Mouse (Mus musculus) lung, adult 2 months (tissue): ENCODE results near the gene Clybl. TPM values are rescaled to one million over a fixed set of nuclear protein-coding genes. Genes with fewer than 3 reads are reported as not detected.

ENCODE experiments used
- DNase-seq: peaks from one replicate; pipeline ENCODE4 v3.0.0; 2022
- H3K4me1 ChIP-seq: fragments of 200-500 bp; 2 replicates; pipeline ENCODE4 v1.6.1; 2011; ENCODE audit warnings: low read length; ENCODE audit not compliant: control insufficient read depth, insufficient read depth
- H3K4me3 ChIP-seq: fragments of 200-500 bp; replicated peaks from 2 replicates; pipeline ENCODE3; 2011; ENCODE audit warnings: low read depth, mild to moderate bottlenecking, control low read depth, low read length; ENCODE audit errors: extremely low read depth
- CTCF ChIP-seq: fragments of 200-500 bp; IDR thresholded peaks from 2 replicates; pipeline ENCODE4 v1.5.1; 2011; ENCODE audit warnings: mild to moderate bottlenecking, low read length, control low read depth; ENCODE audit not compliant: insufficient read depth
- POLR2A ChIP-seq: fragments of 200-500 bp; IDR thresholded peaks from 2 replicates; pipeline ENCODE4 v1.6.1; 2011; ENCODE audit warnings: low read depth, mild to moderate bottlenecking, control low read depth, low read length, borderline replicate concordance; ENCODE audit errors: extremely low read depth
- WGBS: fragments of 180-500 bp; shearing (Covaris S2); methylation state at CpG from one replicate; pipeline ENCODE4 v1.1.7; 2018; 5-methylcytosine and 5-hydroxymethylcytosine counted together
- polyA plus RNA-seq: library from polyadenylated mRNA; depleted of rRNA; stranded (reverse); fragments of >200 nt; gene quantifications from 2 replicates; pipeline ENCODE4 v1.2.3, GENCODE M21; 2012

Clybl gene
- polyA plus RNA-seq, 1 experiment, result 5.8 TPM

- Histone ChIP-seq H3K4me1 (no peaks in the 10 kb centered on the region), H3K4me3 (no peak overlapping the region)
- TF ChIP-seq POLR2A, result no peak
- no peak for TF ChIP-seq CTCF
- DNase-seq, result no peak
- WGBS, result 55% methylated on average over 14 of the region's 14 CpGs
These were observed 49.1 kb downstream of the Clybl start for GRCm38 (mm10) chr14:122230621-122231025.

DNA sequence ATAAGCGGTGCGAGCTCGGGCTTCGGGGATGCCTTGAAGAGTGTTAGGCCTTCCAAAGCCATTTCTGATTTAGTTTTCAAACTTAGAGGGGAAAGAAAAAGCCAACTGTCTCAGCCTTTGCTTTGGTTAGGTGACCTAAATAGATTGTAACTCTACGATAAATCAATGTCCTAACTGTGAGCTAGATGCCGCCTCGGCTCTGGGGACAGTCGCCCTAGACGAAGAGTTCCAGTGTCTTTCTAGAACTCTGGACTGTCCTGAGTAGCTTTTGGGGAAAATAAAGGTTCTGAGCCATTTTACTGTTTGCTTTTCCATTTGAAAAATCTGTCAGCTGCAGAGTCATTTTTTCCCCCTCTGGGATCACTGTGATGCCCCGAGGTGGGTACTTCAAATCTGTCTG is 49.6 kb downstream of the Clybl start:
- 85% methylated on average over 10 of the region's 10 CpGs for WGBS
- Histone ChIP-seq H3K4me1 (no peaks in the 10 kb centered on the region), H3K4me3 (no peak overlapping the region)
- no peak for TF ChIP-seq CTCF
- no peak for TF ChIP-seq POLR2A
- DNase-seq, result no peak

GRCm38 (mm10) chr14:122233212-122233714 is 51.8 kb downstream of the Clybl start:
- Histone ChIP-seq H3K4me1 (no peaks in the 10 kb centered on the region), H3K4me3 (no peak overlapping the region)
- TF ChIP-seq CTCF (no peak), POLR2A (no peak)
- WGBS, result 75% methylated on average over 19 of the region's 19 CpGs
- no peak for DNase-seq

DNA sequence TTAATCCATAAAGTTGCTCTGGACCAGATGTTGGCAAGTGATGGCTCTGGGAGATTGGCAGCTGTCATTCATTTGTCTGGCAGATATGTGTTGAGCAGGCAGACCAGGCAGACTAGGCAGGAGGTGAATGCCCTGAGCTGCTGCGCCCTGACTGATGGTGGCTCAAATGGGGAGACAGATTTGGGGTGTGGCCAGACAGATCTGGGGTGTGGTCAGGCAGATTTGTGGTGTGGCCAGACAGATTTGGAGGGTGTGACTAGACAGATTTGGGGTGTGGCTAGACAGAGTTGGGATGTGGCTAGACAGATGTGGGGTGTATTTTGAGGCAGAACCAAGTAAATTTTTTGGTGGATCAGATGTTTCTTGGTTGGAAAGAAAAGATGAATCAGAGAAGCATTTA is 62.4 kb downstream of the Clybl start:
- H3K4me1 ChIP-seq, result no peaks in the 10 kb centered on the region
- H3K4me3 ChIP-seq, result no peak overlapping the region
- TF ChIP-seq CTCF, result no peak
- TF ChIP-seq POLR2A, result no peak
- WGBS, result 86% methylated on average over 1 of the region's 1 CpGs
- DNase-seq, result no peak

- H3K4me1 ChIP-seq, result no peaks in the 10 kb centered on the region
- WGBS, result 70% methylated on average over 18 of the region's 18 CpGs
These were observed 65.7 kb downstream of the Clybl start for GRCm38 (mm10) chr14:122246919-122247859.

DNA sequence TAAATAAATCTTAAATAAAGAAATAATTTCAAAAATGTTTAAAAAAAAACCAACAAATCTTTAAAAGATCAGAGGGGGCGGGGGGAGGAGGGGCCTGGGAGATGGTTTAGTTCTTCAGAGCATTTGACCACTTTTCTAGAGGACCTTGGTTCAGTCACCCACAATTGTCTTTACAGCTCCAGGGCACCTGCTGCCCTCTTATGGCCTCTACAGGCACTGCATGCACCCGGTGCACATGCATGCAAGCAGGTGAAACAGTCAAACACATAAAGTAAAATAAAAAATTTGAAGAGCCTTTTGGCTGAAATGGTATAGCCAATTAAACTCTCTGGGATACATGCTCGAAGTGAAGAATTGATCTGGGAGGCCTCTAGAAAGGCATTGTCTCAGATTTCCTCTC is 67.6 kb downstream of the Clybl start:
- DNase-seq, result no peak
- no peaks in the 10 kb centered on the region for H3K4me1 ChIP-seq
- TF ChIP-seq CTCF, result peak; percentile 34; the same call in 1 of the 2 replicates
- no peak for TF ChIP-seq POLR2A
- H3K4me3 ChIP-seq, result no peak overlapping the region
- WGBS, result 82% methylated on average over 3 of the region's 3 CpGs

More at GRCm38 (mm10) chr14:122246919-122247859, 65.7 kb downstream of the Clybl start:
- no peak for DNase-seq
- no peak for TF ChIP-seq CTCF
- TF ChIP-seq POLR2A, result no peak
- no peak overlapping the region for H3K4me3 ChIP-seq

DNA sequence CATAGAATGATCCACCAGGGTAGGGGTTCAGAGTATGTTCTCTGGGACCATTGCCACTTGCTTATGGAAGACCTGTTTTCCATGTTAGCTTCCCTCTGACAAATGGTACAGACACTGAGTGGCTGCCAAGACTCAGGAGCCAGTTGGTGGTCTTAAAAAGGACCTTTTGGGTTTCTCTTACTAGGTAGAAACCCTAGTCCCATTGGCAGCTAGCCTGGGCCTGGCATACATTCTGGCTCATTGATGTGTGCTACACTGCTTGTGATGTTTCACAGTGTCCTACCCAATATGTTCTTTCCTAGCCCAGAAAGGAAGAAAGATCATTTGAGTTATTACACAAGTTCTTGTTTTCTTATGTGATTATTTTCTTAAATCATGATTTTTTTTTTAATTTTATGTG is 69.8 kb downstream of the Clybl start:
- H3K4me1 ChIP-seq, result no peaks in the 10 kb centered on the region
- DNase-seq, result no peak
- H3K4me3 ChIP-seq, result no peak overlapping the region
- TF ChIP-seq CTCF (no peak), POLR2A (no peak)

DNA sequence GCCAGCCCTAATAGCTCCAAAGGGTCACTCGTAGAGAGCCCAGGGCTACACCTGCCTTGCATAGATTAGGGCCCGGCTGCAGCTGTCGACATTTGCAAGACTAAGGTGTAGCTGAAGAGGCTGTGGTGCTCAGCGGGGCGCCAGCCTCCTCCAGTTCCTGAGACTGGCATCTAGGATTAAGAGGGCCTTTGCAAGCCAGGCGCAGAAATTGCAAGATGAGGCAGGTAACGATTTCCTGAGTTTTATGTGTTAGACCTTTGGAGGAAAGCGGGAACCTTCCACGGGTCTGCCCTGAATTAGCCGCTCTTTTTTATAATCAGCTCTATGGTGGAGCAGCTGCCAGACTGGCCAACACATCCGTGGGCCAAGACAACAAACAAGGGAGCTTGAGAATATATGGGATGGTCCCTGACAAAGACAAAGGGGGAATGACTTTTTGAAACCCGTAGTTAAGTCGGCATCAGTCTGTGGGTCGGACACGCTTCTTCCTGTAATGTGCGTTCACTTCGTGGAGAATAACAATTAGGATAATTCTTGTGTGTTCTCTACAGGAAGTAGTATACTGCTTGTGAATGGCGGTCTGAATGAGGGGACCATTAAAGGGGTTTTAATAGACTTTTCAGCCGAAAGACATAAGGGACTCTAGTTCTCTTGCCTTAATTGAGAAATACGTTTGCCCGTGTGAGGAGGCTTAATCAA is 74.2 kb downstream of the Clybl start:
- DNase-seq, result no peak
- no peaks in the 10 kb centered on the region for H3K4me1 ChIP-seq
- 20% methylated on average over 21 of the region's 21 CpGs for WGBS
- no peak overlapping the region for H3K4me3 ChIP-seq
- TF ChIP-seq CTCF, result no peak
- TF ChIP-seq POLR2A, result no peak

DNA sequence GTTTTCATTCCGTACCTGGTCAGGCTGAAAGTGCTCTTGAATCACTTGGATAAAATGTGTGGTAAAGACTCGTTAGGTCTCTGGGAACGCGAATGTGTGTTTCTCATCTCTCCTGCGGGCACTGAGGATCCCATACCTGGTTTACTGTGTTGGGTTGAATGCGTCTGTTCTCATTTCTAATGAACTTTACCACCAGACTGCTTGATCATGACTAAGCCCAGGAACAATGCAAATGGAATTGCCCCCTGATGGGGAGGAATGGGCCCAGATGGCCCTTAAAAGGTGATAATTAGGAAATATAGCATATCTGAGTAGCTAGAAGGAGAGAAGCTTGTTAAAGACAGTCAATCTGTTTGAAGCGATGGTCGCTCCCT is 74.7 kb downstream of the Clybl start:
- no peak for DNase-seq
- no peaks in the 10 kb centered on the region for H3K4me1 ChIP-seq
- WGBS, result 49% methylated on average over 8 of the region's 8 CpGs
- no peak overlapping the region for H3K4me3 ChIP-seq
- no peak for TF ChIP-seq POLR2A
- no peak for TF ChIP-seq CTCF
